Mouse (Mus musculus) cerebellum, adult 11 months (tissue): Measurements from ENCODE around the gene Gng12.
"Not testable (repeated sequence)": the region's sequence is repeated elsewhere in the genome, so short reads cannot be mapped to it uniquely, and the experiment has no call there.

Source experiments
- DNase-seq: peaks from one replicate; pipeline ENCODE4 v3.0.0; 2022

The Gng12 gene

DNA sequence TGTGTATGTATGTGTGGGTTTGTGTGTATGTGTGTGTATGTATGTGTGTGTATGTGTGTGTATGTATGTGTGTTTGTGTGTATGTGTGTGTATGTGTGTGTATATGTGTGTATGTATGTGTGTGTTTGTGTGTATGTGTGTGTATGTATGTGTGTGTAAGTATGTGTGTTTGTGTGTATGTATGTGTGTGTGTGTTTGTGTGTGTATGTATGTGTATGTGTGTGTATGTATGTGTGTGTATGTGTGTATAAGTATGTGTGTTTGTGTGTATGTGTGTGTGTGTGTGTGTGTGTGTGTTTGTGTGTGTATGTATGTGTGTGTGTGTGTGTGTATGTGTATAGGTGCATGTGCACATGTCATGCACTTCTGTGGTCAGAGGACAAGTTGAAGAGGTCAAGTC, 136.4 kb downstream of the Gng12 start:
- DNase-seq, result not testable (repeated sequence)

DNA sequence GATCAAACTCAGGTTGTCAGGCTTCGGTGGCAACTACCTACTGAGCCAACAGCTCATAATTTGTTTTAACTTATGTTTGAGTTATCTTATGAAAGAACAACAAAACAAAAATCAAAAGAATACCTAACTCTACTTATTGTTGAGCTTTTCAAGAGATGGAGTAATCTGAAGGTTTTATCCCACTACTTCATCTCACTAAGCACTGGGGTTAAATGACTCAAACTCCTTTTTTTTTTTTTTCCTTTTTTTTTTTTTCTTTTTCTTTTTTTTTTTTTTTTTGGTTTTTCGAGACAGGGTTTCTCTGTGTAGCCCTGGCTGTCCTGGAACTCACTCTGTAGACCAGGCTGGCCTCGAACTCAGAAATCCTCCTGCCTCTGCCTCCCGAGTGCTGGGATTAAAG, 136.8 kb downstream of the Gng12 start:
- not testable (repeated sequence) for DNase-seq

DNA sequence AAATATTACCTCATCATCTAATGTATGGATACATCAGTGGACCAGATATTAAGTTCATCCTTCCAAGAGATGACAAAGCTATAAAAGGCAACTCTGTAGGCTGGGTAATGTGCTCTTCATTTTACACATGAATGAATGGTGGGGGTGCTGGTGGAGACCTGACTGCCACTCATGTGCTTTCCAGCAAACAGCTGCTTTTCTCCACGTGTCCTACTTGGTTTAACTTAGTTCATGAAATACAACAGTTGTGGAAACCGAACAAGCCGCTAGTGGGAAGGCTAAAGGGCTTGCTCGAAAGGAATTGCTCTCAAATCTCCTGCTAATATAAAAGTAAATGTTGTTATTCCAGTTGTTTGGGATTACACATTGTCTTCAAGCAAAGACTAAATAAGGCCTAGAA, 137.4 kb downstream of the Gng12 start:
- DNase-seq, result no peak

DNA sequence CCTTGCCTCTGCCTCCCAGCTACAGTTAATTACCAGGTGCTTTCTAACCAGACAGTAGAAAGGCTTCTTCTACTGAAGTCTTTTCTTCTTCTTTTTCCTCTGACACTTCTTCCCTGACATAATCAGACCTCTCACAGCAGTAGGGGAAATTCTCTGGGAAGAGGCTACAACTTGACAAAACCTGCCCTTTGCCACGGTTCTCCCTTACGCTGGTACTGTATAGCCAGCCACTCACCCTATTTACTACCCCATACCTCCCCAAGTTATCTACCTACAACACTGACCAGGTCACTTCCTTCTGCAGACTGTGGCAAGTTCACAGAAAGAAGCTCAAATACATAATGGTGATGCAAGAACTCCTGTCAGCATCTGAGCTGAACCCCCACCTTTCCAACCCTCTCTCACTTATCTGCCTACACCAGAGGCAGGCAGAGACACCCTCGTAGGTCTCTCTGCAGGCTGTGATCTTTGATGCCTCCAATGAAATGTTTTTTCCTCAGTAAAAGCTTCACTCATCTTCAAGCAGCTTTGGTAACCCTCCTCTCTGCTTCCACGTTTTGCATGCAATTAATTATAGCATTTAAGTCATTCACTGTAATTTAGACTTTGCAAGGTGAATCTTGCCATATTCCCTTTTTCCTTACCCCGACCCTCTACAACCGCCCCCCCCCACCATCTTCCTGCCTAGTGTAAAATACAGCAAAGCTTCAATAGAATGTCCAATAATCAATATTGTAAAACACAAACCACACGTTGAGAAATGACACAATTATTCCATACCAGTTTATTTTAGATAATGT, 138.3 kb downstream of the Gng12 start:
- no peak for DNase-seq

DNA sequence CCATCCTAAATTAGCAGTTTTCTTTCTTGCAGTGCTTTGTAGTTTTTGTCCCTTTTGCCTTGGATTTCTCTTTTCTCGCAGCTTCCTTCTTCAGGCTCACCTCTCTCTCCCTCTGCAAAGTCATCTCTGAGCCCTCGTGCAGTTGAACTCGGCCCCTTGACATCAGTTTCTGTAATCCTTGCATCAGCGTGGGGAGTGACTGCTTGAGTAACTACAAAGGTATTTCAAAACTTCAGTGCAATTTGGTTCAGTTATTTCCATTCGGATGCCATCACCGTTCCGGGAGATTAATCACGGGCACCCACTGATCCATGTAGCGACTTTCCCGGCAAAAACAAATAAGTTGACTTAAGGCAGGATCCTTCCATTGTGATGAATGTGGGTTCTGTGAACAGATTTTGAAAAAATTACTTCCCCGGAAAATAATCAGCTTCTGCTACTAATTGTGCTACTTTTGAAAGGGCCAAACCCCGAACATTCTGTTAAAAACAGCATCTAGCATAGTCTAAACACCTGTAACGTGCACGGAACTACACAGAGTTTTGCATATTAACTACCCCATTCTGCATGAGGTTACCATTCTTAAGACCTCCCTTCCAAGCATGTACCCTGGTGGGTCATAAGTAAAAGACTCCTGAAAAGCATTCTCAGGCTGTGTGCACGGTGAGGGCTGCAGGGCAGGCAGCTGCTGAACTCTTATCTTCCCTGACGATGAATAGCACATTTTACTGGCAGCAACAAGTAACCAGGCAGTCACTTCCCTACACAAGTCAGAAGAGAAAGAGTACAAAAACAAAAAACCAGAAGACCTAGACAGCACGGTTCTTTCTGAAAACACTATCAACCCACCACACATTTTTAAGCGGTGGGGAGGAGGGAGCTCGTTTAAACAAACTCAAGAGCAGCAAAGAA, 139.4 kb downstream of the Gng12 start:
- no peak for DNase-seq

DNA sequence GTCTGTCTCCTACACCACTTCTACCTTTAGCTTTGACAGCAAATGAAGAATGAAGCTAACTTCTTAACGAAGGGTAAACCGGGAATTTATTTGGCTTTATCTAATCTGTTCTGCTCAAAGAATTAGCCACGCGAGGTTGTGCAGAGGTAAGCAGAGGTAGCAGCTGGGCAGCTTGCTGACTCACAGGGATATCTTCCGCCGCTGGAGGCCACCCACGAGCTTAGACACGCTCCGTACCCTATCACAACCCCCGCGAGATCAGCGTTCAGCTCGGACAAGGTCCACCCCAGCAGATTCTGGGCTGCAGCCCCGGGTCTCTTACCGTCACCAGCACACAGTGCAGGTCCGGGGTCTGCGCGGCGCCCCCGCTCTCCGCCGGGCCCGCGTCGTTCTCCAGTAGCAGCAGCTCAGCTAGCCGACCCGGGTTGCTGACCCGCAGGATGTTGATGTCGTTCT, 140.2 kb downstream of the Gng12 start:
- DNase-seq, result peak; percentile 66

DNA sequence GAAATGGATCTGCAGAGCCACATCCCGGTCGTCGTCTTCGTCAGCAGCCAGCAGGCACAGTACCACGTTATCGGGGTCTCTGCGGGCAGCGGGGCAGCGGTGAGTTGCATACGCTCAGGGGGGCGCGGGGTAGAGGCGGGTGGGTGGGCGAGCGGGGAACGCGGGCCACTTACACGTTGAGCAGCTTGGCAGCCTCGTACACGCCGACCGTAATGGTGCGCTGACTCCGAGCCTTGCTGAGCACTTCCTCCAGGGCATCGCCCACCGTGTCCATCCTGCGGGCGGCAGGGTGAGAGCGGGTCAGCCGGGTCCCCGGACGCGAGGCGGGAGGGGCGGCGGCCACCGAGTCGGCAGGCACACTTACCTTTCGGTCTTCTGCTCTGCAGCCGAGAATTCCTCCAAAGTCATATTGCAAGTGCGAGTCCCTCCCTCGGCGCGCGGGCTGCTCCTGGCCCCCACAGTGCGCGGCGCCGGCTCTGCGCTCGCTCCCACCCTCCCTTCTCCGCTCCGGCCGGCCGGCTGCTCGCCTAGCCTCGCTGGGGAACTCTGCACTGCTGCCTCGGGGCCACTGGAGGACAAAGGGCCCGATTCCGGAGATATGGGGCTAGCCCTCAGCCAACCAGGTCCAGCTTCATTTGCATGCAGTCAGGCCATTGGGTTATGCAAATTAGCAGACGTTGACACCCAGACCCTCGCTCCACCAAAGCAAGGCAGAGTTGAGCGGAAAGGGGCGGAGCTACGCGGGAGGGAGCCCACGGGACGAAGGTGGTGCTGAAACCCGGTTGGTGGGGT, 140.8 kb downstream of the Gng12 start, which contains the start of gene Gadd45a:
Gene Gadd45a (minus strand): TSS at position 621 of the 792 bp plus-strand sequence.
- peak; percentile 95 for DNase-seq

DNA sequence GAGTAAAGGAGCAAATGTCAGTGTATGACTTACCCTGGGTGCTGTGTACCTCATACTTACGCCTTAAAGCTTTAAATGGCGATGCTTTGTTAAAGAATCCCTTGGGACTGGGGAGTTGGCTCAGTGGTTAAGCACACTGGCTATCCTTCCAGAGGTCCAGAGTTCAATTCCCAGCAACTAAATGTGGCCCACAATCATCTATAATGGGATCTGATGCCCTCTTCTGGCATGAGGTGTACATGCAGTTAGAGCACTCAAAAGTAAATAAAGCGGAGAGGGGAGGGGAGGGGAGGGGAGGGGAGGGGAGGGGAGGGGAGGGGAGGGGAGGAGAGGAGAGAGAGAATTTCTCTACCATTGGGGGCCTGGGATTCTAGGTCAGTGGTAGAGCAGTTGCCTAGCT, 142.8 kb downstream of the Gng12 start:
- DNase-seq, result no peak

DNA sequence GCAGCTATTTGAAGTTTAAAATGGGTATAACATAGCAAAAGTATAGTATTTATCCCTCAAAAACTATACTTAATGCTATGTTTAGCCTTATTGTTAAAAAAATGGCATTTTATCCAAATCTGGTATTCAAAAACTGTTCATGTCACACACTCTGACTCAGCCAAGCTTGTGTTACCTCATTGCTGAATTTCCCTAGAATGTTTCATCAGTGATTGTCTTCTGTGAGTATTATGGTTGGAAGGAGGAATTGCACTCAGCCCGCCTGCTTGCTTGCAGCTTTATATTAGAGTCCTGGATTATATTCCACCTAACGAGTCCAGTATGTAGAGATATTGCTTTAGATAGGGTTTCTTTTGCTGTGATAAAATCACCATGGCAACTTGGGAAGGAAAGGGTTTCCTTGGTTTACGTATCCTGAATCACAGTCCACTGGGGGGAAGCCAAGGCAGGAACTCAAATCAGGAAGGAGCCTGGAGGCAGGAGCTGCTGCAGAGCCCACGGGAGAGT, 144.8 kb downstream of the Gng12 start:
- DNase-seq, result no peak

DNA sequence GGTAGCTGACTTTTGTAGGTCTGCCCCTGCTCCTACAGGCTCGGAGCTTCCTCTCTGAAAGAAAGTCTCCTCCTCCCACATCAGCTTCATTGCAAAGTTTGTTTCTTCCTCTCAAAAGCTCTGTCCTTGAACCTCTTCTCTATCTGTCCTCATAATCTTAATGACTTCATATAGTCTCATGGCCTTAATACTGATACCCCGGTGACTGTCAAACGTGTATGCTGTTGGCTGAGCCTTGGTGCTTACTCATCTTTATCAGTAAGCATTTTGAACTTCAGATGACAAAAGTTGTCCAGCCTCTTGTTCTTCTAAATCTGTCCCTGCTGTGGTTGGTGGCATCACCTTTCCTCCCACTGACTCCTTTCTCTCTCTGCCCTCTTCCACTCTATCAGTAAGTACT, 149.2 kb downstream of the Gng12 start:
- no peak for DNase-seq

DNA sequence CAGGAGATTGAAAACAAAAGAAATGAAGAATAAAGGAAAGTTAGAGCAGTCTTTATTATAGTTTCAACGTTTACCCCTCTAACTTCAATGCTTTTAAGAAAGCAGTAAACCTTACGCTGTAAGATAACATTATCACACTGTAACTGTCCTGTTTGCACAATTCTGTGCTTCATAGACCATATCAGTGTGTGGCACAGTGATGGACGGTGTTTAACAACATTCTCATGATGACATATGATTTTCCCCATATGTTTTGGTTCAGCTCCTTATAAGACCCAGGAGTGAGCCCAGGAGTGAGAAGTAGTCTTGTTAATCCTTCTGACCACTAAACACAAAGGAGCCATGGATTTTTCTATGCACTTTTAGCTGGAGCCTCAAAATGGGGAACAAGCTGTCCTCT, 150.7 kb downstream of the Gng12 start:
- no peak for DNase-seq

DNA sequence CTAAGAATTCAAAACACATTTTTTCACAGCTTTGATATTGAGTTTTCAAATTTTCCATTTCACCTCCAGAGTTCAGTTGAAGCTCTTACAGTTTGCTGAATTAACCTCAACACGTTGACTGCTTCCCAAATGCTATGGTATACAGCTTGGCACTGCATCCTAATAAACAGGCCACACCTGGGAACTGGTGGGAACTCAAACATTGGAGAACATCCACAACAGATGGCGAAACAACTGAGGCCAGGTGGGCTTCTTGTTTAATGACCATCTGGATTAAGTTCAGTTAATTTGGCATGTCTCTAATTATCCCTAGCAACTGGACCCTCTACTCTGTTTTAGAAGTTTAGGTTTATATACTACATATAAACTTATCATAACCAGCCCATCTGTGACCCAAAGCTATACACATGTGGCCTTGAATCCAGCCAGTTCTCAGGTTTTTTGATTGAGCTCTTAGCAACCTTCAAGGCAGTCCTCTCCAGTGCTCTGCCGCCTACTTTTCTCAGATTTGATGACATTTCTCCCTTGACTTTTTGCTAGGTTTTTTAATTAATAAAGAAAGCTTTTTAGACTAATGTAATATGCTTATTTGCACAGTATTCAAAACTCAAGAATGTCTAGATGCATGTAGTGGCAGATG, 152.0 kb downstream of the Gng12 start:
- no peak for DNase-seq

DNA sequence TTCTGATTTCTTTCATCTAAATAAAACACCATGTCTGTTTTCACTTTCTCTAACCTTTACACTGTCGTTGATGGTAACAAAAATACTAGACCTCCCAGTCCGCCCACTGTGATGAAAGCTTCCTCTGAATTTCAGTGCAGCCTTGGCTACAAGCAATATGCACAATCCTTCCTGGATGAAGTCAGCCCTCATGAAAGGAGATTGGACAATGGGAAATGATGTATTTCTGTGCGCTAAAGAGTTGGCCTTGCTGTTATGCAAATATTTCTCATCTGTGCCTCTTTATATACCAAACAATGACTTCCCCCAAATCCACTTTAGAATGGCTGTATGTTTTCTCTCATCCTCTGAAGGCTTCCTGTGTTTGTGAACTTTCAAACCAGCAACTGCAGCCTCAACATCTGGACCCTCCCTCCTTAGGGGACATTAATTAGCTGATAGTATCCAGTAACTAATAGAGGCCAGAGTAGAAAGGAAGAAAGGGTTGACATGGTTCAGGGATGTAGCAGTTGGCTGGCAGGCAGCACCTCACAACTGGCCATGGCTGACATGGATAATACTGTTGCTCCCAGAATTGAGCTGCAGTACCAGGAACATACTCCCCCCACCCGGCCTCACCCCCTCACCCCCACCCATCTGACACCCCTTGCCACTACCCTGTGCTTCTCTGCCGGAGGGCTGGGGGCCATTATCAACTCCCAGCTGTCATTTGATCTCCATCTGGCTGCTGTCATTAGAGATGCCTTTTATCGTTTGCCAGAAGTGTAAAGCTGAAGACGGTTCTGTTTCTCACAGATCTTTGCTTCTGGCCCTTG, 152.9 kb downstream of the Gng12 start:
- DNase-seq, result no peak

DNA sequence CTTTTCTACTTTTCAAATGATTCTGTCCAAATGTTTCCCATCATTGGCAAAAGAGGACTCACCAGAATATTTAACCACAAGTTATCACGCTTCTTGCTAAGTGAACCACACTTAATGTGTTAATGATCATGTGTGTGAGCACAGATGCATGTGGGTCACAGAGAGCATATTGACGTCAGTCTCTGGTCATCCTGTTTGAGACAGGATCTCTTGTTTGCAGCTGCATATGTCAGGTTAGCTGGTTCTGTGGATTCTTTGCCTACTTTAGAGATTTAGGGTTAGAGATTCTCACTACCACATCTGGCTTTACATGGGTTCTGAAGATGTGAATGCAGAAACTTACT, 153.5 kb downstream of the Gng12 start:
- DNase-seq, result no peak

DNA sequence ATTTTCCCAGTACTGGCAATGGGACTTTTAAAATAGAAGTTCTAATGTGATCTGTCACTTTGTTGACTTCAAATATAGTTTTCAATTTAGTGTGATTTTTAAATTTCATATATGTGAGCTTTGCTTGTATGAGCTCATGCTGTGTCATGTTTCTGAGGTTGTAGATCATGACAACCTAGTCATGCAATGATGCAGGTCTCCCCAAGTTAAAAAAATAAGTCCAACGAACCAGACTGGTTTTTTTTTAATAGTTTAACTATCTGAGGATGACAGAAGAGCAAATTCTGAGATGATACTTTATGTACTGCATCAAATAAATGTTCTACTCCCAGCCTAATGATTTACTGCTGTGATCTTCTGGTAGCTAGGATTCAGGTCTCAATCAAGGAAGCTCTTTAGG, 153.9 kb downstream of the Gng12 start:
- DNase-seq, result no peak

DNA sequence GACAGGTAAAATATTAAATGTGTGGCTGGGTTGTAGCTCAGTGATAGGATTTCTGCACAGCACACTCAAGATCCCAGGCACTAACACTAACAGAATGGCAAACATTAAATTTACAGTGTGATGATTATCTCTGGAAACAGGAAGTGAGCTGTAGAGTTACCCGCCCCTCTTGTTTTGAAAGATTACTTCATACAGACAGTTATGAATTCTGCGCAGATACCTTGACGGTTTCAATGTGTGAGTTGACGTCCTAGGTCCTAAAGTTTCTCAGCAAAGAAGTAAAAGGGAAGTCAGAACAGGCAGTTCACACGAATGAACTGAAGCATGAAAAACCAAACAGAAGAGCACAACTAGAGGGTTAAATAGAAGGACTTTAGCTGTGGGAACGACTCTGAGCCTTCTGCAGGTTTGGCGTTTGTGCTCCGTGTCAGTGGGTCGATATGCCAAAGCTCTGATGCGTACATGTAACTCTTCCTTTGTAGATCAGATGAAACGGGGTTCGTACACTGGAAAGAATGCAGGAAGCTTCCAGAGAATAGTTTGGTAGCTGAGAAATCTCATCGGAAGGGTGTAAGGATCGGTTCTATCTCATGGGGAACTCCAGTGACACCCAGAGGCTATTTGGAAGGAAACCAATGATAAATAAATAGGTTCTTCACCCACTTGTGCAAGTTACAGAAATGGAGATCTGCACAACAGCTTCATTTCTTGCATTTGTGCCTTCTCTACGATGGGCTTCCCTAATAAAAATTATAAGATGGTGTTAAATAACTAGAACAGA, 160.1 kb downstream of the Gng12 start:
- DNase-seq, result no peak

DNA sequence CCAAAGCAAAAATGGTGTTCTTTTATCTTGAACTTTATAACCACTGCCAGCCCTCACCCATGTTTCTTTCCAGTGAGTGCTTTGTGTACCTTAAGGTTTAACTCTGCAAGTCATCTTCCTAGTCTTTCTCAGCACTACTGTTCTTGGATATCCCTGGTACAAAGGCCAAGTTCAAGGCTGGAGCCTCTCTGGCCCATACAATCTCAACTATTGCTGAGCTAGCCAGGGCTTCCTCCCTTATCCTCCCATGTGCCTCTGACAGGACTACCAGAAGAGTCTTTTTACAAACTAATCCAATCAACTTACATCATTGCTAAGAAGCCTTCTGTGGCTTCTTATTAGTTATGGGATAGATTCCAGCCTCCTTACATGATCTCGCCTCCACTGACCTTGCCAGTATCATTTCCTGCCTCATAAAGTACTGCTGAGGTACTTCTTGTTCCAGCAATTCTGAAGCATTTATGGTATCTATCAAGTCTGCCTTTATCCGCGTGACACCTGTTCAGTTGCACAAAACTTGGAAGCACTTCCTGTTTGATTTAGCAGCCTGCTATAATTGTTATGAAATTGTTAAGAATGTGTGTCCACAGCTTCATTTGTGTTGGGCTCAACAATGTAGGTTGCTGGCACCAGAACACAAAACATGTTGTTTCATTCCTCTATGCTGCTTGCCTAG, 160.8 kb downstream of the Gng12 start:
- no peak for DNase-seq

DNA sequence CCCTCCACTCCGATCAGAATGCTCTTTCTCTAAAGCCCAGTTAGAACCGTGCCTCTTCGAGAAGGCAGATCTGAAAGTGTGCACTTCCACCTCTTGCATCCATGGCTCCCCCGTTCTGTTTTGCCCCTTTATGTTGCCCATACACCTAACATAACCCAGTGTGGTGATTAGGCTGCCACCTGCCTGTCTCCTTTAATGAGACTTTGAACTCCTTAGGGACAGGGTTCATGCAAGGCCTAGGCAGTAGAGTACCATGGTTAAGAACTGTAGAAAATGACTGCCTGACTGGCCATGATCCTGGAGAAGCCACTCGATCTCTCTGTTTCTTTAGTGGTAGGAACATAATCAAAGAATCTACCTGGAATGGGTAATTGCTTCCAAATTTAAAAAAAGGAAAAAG, 161.4 kb downstream of the Gng12 start:
- DNase-seq, result no peak

DNA sequence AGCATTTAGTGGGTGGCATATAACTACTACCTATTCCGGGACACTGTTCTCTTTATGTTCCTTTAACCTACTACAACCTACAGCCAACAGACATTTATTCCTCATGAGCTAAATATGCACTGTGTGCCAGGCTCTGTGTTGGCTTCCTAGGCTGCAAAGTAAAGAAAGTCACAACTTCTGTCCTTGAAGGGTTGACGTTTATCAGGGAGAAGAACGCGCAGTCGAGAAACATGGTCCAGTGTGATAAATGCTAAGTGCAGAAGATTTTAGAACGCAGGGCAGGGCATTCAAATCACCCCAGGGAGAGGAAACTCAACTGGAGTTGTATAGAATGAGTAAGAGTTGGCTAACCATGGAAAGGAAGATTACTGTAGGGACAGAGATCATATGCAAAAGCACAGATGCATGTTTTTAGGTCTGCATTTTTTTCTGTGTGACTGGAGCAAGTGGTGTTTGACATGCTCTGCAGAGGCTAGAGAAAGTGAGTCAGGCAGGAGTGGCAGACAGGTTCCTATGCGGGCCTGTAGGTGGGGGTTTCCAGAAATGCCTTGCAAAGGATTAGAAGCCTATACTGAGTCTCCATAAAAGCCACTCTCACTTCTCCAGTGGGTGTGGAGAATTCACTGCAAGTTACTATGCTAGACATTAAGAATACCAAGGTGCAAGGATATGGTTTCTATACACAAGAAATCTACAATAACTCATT, 161.9 kb downstream of the Gng12 start:
- DNase-seq, result no peak
